ENCODE assay signal across 8 mouse cellular contexts in the genomic region with DNA sequence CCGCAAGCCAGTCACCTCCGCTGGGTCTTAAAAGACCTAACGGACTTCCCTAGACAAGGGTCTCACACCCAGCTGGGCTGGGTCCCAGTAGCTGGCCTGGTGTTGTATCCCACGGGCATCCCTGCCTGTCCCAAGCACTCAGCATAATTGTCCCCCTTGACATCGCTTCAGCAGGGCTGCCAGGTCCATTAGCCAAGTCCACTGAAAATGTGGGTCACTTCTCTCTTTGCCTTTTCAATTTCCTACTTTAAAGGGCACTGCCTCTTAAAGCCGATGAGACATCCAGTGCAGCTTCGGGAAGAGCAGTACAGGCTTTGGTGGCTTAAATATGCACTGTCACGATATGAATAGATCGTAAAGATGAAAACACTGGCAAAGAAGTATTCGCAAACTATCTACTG. TPM values are rescaled to one million over a fixed set of nuclear protein-coding genes. Genes with fewer than 3 reads are reported as not detected.
DNase-seq lines count a peak whose midpoint lies in the region; ATAC-seq and TF ChIP-seq lines count a peak whose summit lies in the region.

No protein-coding gene starts in this region.

- peaks cover 11% of the 10 kb centered on the region; the same call in 1 of the 2 replicates for H3K4me1 ChIP-seq in intestine, embryonic 15.5 days (replicated peaks)
- no peaks in the 10 kb centered on the region for H3K4me1 ChIP-seq in intestine, postnatal 0 days (replicated peaks; ENCODE audit: control insufficient read depth, insufficient read depth, low read length)
- no peaks in the 10 kb centered on the region for H3K4me1 ChIP-seq in forebrain, embryonic 14.5 days (ENCODE audit: control insufficient read depth, insufficient read depth, low read length)
- no peaks in the 10 kb centered on the region for H3K4me1 ChIP-seq in midbrain, embryonic 11.5 days (ENCODE audit: control insufficient read depth, insufficient read depth, low read length)

- no peaks in the 10 kb centered on the region for H3K36me3 ChIP-seq in intestine, embryonic 15.5 days
- H3K36me3 ChIP-seq in intestine, postnatal 0 days (ENCODE audit: control insufficient read depth, insufficient read depth): no peaks in the 10 kb centered on the region
- H3K36me3 ChIP-seq in forebrain, embryonic 14.5 days (ENCODE audit: control insufficient read depth, insufficient read depth, low read length): no peaks in the 10 kb centered on the region
- no peaks in the 10 kb centered on the region for H3K36me3 ChIP-seq in midbrain, embryonic 11.5 days (ENCODE audit: control insufficient read depth, insufficient read depth, low read length)

- H3K27ac ChIP-seq in intestine, embryonic 15.5 days: no peak overlapping the region
- H3K27ac ChIP-seq in intestine, postnatal 0 days (ENCODE audit: low read depth, low read length): no peak overlapping the region
- H3K27ac ChIP-seq in forebrain, embryonic 14.5 days (ENCODE audit: low read depth, low read length): no peak overlapping the region
- no peak overlapping the region for H3K27ac ChIP-seq in midbrain, embryonic 11.5 days (ENCODE audit: low read depth, low read length)

- H3K4me2 ChIP-seq in intestine, embryonic 15.5 days (replicated peaks): 0 out of 2 replicates have a peak overlapping the region, but pooled peaks have one; percentile 4
- no peak overlapping the region for H3K4me2 ChIP-seq in intestine, postnatal 0 days (replicated peaks; ENCODE audit: low read depth)
- peak overlapping the region; percentile 35 for H3K4me2 ChIP-seq in forebrain, embryonic 14.5 days (ENCODE audit: low read length)
- peak overlapping the region; percentile 22; the same call in 1 of the 2 replicates for H3K4me2 ChIP-seq in midbrain, embryonic 11.5 days

- ATAC-seq in intestine, embryonic 15.5 days: no peak
- ATAC-seq in intestine, postnatal 0 days: no peak
- peak; percentile 52 for ATAC-seq in forebrain, embryonic 14.5 days
- no peak for ATAC-seq in midbrain, embryonic 11.5 days (ENCODE audit: low FRiP score)

- H3K9ac ChIP-seq in intestine, embryonic 15.5 days: no peak overlapping the region
- H3K9ac ChIP-seq in intestine, postnatal 0 days (ENCODE audit: low read depth, low read length): no peak overlapping the region
- peak overlapping the region; percentile 46 for H3K9ac ChIP-seq in forebrain, embryonic 14.5 days (ENCODE audit: low read length)
- no peak overlapping the region; the same call in 1 of the 2 replicates for H3K9ac ChIP-seq in midbrain, embryonic 11.5 days (ENCODE audit: low read length)

- H3K27me3 ChIP-seq in intestine, embryonic 15.5 days (replicated peaks): no peaks in the 10 kb centered on the region
- H3K27me3 ChIP-seq in intestine, postnatal 0 days (replicated peaks; ENCODE audit: control insufficient read depth, insufficient read depth, low read length): no peaks in the 10 kb centered on the region
- H3K27me3 ChIP-seq in forebrain, embryonic 14.5 days (replicated peaks; ENCODE audit: control insufficient read depth, insufficient read depth, low read length): no peaks in the 10 kb centered on the region
- H3K27me3 ChIP-seq in midbrain, embryonic 11.5 days (ENCODE audit: control insufficient read depth, insufficient read depth, low read length): no peaks in the 10 kb centered on the region

- no peaks in the 10 kb centered on the region for H3K9me3 ChIP-seq in intestine, embryonic 15.5 days
- no peaks in the 10 kb centered on the region for H3K9me3 ChIP-seq in intestine, postnatal 0 days (ENCODE audit: control insufficient read depth)
- no peaks in the 10 kb centered on the region for H3K9me3 ChIP-seq in forebrain, embryonic 14.5 days (replicated peaks; ENCODE audit: control insufficient read depth, low read length)
- H3K9me3 ChIP-seq in midbrain, embryonic 11.5 days (ENCODE audit: control insufficient read depth, low read length): no peaks in the 10 kb centered on the region

- no peak for TF ChIP-seq CTCF in intestine, postnatal 0 days (IDR thresholded peaks at IDR 0.05; ENCODE audit: low read depth)

- WGBS in intestine, embryonic 15.5 days: 62% methylated on average over 10 of the region's 10 CpGs
- 67% methylated on average over 10 of the region's 10 CpGs for WGBS in intestine, postnatal 0 days
- WGBS in forebrain, embryonic 14.5 days: 64% methylated on average over 10 of the region's 10 CpGs
- WGBS in midbrain, embryonic 11.5 days: 69% methylated on average over 10 of the region's 10 CpGs

- DNase-seq in cerebellum, adult 18-20 months: peak; percentile 57 to 61
- peak; percentile 19 for DNase-seq in forebrain, embryonic 14.5 days (ENCODE audit: low spot score)
- DNase-seq in midbrain, embryonic 11.5 days (ENCODE audit: low spot score, missing footprints): no peak
- no peak for DNase-seq in urinary bladder, postnatal 4 days (ENCODE audit: low spot score in 2 of 2)
- DNase-seq in right cerebral cortex, adult 18-20 months: no peak
- DNase-seq in adrenal gland, postnatal 10 days: no peak

- H3K4me3 ChIP-seq in intestine, embryonic 15.5 days (replicated peaks): no peak overlapping the region
- H3K4me3 ChIP-seq in intestine, postnatal 0 days (ENCODE audit: low read depth, low read length): no peak overlapping the region
- H3K4me3 ChIP-seq in forebrain, embryonic 14.5 days (ENCODE audit: low read depth, low read length): no peak overlapping the region
- H3K4me3 ChIP-seq in midbrain, embryonic 11.5 days (ENCODE audit: low read depth, low read length): no peak overlapping the region

RNA-seq across cellular contexts. Expression of a gene that starts 7.6 kb away (rescaled TPM):
- polyA plus RNA-seq in intestine, embryonic 15.5 days (2015; fragmentation: Nextera tagmentation; extraction: Ambion mirVana): 52.0 and 55.3 TPM in 2 replicates
- polyA plus RNA-seq in intestine, postnatal 0 days (2015; fragmentation: Nextera tagmentation; extraction: Ambion mirVana): 58.8 and 59.8 TPM in 2 replicates
- polyA plus RNA-seq in forebrain, embryonic 14.5 days (2014; fragmentation: Nextera tagmentation; extraction: Ambion mirVana): 60.7 and 68.5 TPM in 2 replicates
- 23.4 and 23.5 TPM in 2 replicates for polyA plus RNA-seq in midbrain, embryonic 11.5 days (2014; fragmentation: Nextera tagmentation; extraction: Ambion mirVana)
- 10 to 100 TPM in 1 of 2 experiments, 1 to 10 TPM in 1; 7.9 to 12.7 TPM for total RNA-seq in adrenal gland, postnatal 10 days (2021)

Comparison
In these comparisons a context has a peak if more than half of its experiments do, and no peak if none do; other contexts are left out.
1. DNase-seq: peak in cerebellum, adult 18-20 months (2 of 2) and forebrain, embryonic 14.5 days (single experiment); none in midbrain, embryonic 11.5 days (single experiment), urinary bladder, postnatal 4 days (0 of 2), right cerebral cortex, adult 18-20 months (single experiment) and adrenal gland, postnatal 10 days (single experiment).